Mouse (Mus musculus): ENCODE measurements around the gene Ror2. TPM values are rescaled to one million over a fixed set of nuclear protein-coding genes. Genes with fewer than 3 reads are reported as not detected.

Gene Ror2
- polyA plus RNA-seq, 1 experiment = 0.65 TPM

GRCm38 (mm10) chr13:53178594-53178993 is 107.3 kb downstream of the Ror2 start:
- H3K36me3 ChIP-seq (ENCODE audit: control insufficient read depth, insufficient read depth, low read length) = no peaks in the 10 kb centered on the region
- DNase-seq = no peak
- TF ChIP-seq POLR2A (IDR thresholded peaks at IDR 0.05; ENCODE audit: control insufficient read depth, extremely low read depth, insufficient read depth, low read length, poor library complexity) (no peak), CTCF (IDR thresholded peaks at IDR 0.05; ENCODE audit: borderline replicate concordance, control insufficient read depth, extremely low read depth, insufficient read depth, low read length, poor library complexity) (no peak)
- H3K4me1 ChIP-seq (replicated peaks; ENCODE audit: control insufficient read depth, insufficient read depth, low read length) = no peaks in the 10 kb centered on the region
- no peaks in the 10 kb centered on the region for H3K27me3 ChIP-seq (ENCODE audit: control insufficient read depth, insufficient read depth, low read length)
- WGBS = 52% methylated on average over 13 of the region's 13 CpGs
- no peak overlapping the region for H3K4me3 ChIP-seq (ENCODE audit: control insufficient read depth, insufficient read depth, low read length)
- no peak overlapping the region for H3K27ac ChIP-seq (ENCODE audit: control insufficient read depth, insufficient read depth, low read length)

GRCm38 (mm10) chr13:53178171-53178570 is 107.8 kb downstream of the Ror2 start:
- H3K27ac ChIP-seq (ENCODE audit: control insufficient read depth, insufficient read depth, low read length) = no peak overlapping the region
- no peaks in the 10 kb centered on the region for H3K4me1 ChIP-seq (replicated peaks; ENCODE audit: control insufficient read depth, insufficient read depth, low read length)
- TF ChIP-seq POLR2A (IDR thresholded peaks at IDR 0.05; ENCODE audit: control insufficient read depth, extremely low read depth, insufficient read depth, low read length, poor library complexity) (no peak), CTCF (IDR thresholded peaks at IDR 0.05; ENCODE audit: borderline replicate concordance, control insufficient read depth, extremely low read depth, insufficient read depth, low read length, poor library complexity) (no peak)
- no peaks in the 10 kb centered on the region for H3K36me3 ChIP-seq (ENCODE audit: control insufficient read depth, insufficient read depth, low read length)
- DNase-seq = no peak
- 86% methylated on average over 4 of the region's 4 CpGs for WGBS
- no peak overlapping the region for H3K4me3 ChIP-seq (ENCODE audit: control insufficient read depth, insufficient read depth, low read length)
- H3K27me3 ChIP-seq (ENCODE audit: control insufficient read depth, insufficient read depth, low read length) = no peaks in the 10 kb centered on the region

- Histone ChIP-seq H3K4me1 (replicated peaks; ENCODE audit: control insufficient read depth, insufficient read depth, low read length) (no peaks in the 10 kb centered on the region), H3K4me3 (ENCODE audit: control insufficient read depth, insufficient read depth, low read length) (no peak overlapping the region), H3K27ac (ENCODE audit: control insufficient read depth, insufficient read depth, low read length) (no peak overlapping the region), H3K27me3 (ENCODE audit: control insufficient read depth, insufficient read depth, low read length) (no peaks in the 10 kb centered on the region), H3K36me3 (ENCODE audit: control insufficient read depth, insufficient read depth, low read length) (no peaks in the 10 kb centered on the region)
- TF ChIP-seq CTCF (IDR thresholded peaks at IDR 0.05; ENCODE audit: borderline replicate concordance, control insufficient read depth, extremely low read depth, insufficient read depth, low read length, poor library complexity) = no peak
- TF ChIP-seq POLR2A (IDR thresholded peaks at IDR 0.05; ENCODE audit: control insufficient read depth, extremely low read depth, insufficient read depth, low read length, poor library complexity) = no peak
- WGBS = 80% methylated on average over 7 of the region's 7 CpGs
- DNase-seq = no peak
Measured at GRCm38 (mm10) chr13:53177424-53177718, 108.6 kb downstream of the Ror2 start.

GRCm38 (mm10) chr13:53176695-53177423 is 109.1 kb downstream of the Ror2 start:
- Histone ChIP-seq H3K4me3 (ENCODE audit: control insufficient read depth, insufficient read depth, low read length) (no peak overlapping the region), H3K27me3 (ENCODE audit: control insufficient read depth, insufficient read depth, low read length) (no peaks in the 10 kb centered on the region), H3K36me3 (ENCODE audit: control insufficient read depth, insufficient read depth, low read length) (no peaks in the 10 kb centered on the region), H3K4me1 (replicated peaks; ENCODE audit: control insufficient read depth, insufficient read depth, low read length) (no peaks in the 10 kb centered on the region), H3K27ac (ENCODE audit: control insufficient read depth, insufficient read depth, low read length) (no peak overlapping the region)
- TF ChIP-seq POLR2A (IDR thresholded peaks at IDR 0.05; ENCODE audit: control insufficient read depth, extremely low read depth, insufficient read depth, low read length, poor library complexity) (no peak), CTCF (IDR thresholded peaks at IDR 0.05; ENCODE audit: borderline replicate concordance, control insufficient read depth, extremely low read depth, insufficient read depth, low read length, poor library complexity) (no peak)
- DNase-seq = no peak
- WGBS = 87% methylated on average over 10 of the region's 10 CpGs

GRCm38 (mm10) chr13:53175041-53175440 is 110.9 kb downstream of the Ror2 start:
- WGBS = 91% methylated on average over 7 of the region's 7 CpGs
- Histone ChIP-seq H3K27ac (ENCODE audit: control insufficient read depth, insufficient read depth, low read length) (no peak overlapping the region), H3K4me1 (replicated peaks; ENCODE audit: control insufficient read depth, insufficient read depth, low read length) (no peaks in the 10 kb centered on the region)

GRCm38 (mm10) chr13:53163671-53164070 is 122.3 kb downstream of the Ror2 start:
- H3K4me1 ChIP-seq (replicated peaks; ENCODE audit: control insufficient read depth, insufficient read depth, low read length) = no peaks in the 10 kb centered on the region
- H3K4me3 ChIP-seq (ENCODE audit: control insufficient read depth, insufficient read depth, low read length) = no peak overlapping the region
- no peak for TF ChIP-seq CTCF (IDR thresholded peaks at IDR 0.05; ENCODE audit: borderline replicate concordance, control insufficient read depth, extremely low read depth, insufficient read depth, low read length, poor library complexity)
- TF ChIP-seq POLR2A (IDR thresholded peaks at IDR 0.05; ENCODE audit: control insufficient read depth, extremely low read depth, insufficient read depth, low read length, poor library complexity) = no peak
- H3K27me3 ChIP-seq (ENCODE audit: control insufficient read depth, insufficient read depth, low read length) = no peaks in the 10 kb centered on the region
- DNase-seq = no peak
- WGBS = 49% methylated on average over 10 of the region's 10 CpGs
- no peak overlapping the region for H3K27ac ChIP-seq (ENCODE audit: control insufficient read depth, insufficient read depth, low read length)
- no peaks in the 10 kb centered on the region for H3K36me3 ChIP-seq (ENCODE audit: control insufficient read depth, insufficient read depth, low read length)

More at GRCm38 (mm10) chr13:53175041-53175440, 110.9 kb downstream of the Ror2 start:
- Histone ChIP-seq H3K4me3 (ENCODE audit: control insufficient read depth, insufficient read depth, low read length) (no peak overlapping the region), H3K36me3 (ENCODE audit: control insufficient read depth, insufficient read depth, low read length) (no peaks in the 10 kb centered on the region), H3K27me3 (ENCODE audit: control insufficient read depth, insufficient read depth, low read length) (no peaks in the 10 kb centered on the region)
- DNase-seq = no peak
- TF ChIP-seq POLR2A (IDR thresholded peaks at IDR 0.05; ENCODE audit: control insufficient read depth, extremely low read depth, insufficient read depth, low read length, poor library complexity) (no peak), CTCF (IDR thresholded peaks at IDR 0.05; ENCODE audit: borderline replicate concordance, control insufficient read depth, extremely low read depth, insufficient read depth, low read length, poor library complexity) (no peak)

- 71% methylated on average over 8 of the region's 8 CpGs for WGBS
- no peak overlapping the region for H3K27ac ChIP-seq (ENCODE audit: control insufficient read depth, insufficient read depth, low read length)
- H3K27me3 ChIP-seq (ENCODE audit: control insufficient read depth, insufficient read depth, low read length) = no peaks in the 10 kb centered on the region
- H3K36me3 ChIP-seq (ENCODE audit: control insufficient read depth, insufficient read depth, low read length) = no peaks in the 10 kb centered on the region
- H3K4me1 ChIP-seq (replicated peaks; ENCODE audit: control insufficient read depth, insufficient read depth, low read length) = no peaks in the 10 kb centered on the region
- H3K4me3 ChIP-seq (ENCODE audit: control insufficient read depth, insufficient read depth, low read length) = no peak overlapping the region
- no peak for TF ChIP-seq POLR2A (IDR thresholded peaks at IDR 0.05; ENCODE audit: control insufficient read depth, extremely low read depth, insufficient read depth, low read length, poor library complexity)
- TF ChIP-seq CTCF (IDR thresholded peaks at IDR 0.05; ENCODE audit: borderline replicate concordance, control insufficient read depth, extremely low read depth, insufficient read depth, low read length, poor library complexity) = no peak
- DNase-seq = no peak
Measured at GRCm38 (mm10) chr13:53163060-53163459, 122.9 kb downstream of the Ror2 start.

Measured in thymus, adult 2 months (tissue).